Mouse (Mus musculus): Measurements from ENCODE around the gene Slc43a2. TPM values are rescaled to one million over a fixed set of nuclear protein-coding genes. Genes with fewer than 3 reads are reported as not detected.

Gene Slc43a2
- total RNA-seq, 2 experiments from 2014 or later = 53.0 to 61.5 TPM

DNA sequence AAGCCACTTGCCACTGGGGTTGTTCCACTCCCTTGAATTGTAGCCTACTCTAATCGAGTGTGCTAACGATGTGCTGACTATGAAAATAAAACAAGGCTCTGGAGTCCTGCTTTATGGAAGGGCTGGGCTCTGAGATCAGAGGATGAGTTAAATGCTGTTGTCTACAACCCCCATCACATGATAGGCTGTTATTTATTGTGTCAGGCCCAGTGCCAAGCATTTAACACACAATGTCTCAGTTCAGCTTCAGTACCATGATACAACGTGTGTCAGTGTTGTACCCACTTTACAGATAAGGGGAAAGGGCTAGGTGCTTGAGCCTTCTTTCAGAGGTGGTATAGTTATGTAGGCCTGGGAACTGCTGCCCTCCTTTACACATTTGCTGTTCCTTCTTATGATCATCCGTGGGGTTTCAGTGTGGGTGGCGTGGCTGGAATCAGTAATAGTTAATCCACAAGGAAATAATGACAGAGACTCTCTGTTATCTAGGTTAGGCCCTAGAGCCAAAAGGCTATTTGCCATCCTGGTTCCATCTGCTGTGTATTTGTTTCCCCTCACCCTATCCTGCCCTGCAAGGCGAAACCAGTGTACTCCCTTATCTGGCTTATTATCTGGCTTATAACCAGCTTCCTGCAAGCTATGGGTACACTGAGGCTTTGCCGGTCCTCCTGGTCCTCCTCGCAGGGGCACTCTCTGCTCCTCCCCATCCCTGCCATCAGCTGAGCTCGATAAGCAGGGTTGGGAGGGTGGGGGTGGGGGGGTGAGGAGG is 36.0 kb downstream of the Slc43a2 start:
- intact Hi-C loops (cut with DNase I) = no loop called here
- DNase-seq (ENCODE audit: low spot score in 2 of 2) = no peak

- intact Hi-C loops (cut with DNase I) = no loop called here
- no peak for DNase-seq (ENCODE audit: low spot score in 2 of 2)
These were observed 36.6 kb downstream of the Slc43a2 start for GRCm38 (mm10) chr11:75568115-75568511.

DNA sequence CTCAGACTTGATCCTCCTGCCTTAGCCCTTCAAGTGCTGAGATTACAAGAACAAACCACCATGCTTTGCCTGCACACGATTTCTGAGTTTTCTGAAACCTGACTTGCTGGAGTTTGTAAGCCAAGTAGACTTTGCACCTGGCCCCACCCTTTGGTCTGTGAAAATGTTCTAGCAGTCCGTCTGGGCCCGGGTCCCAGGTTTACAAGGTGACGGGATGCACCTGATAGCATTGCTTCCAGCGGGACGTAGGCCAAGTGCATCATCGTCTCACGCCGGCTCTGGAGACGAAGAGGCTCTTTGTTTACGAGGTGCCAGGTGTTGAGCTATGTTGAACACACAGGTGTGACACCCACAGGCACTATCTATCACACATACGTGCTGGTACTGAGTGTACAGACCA is 37.5 kb downstream of the Slc43a2 start:
- no peak for DNase-seq (ENCODE audit: low spot score in 2 of 2)
- intact Hi-C loops (cut with DNase I) = no loop called here

DNA sequence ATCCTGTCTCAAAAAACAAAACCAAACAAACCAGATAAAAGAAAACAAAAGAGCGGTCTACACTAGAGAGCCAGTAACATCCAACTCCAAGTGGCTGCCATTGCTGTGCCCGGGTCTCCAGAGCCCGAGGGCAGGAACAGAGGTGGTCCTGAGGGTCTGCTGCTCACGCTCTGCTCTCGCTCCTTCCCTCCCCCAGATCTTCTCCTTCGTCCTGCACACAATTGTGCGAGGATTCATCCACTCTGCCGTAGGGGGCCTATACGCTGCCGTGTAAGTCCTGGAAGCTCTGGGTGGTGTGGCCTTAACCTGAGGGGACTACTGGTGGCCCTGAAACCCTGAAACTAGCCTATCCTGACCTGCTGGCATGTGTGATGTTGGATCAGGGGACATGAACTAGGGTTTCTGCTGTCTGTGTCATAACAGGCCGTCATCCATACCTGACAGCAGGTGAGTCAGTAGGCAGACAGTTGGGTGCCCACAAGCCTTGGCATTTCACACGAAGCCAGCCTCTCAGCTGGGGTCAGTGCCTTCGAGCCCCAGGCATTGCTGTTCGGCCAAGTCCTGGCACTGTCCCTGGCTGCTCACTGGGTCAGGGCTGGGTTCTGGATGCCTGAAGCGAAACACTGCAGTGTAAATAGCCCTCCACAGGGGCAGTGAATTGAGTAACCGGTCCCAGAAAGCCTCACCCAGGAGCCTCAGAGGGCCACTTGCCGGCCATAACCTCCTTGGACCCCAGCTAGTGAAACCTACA is 39.1 kb downstream of the Slc43a2 start:
- intact Hi-C loops (cut with DNase I) = no loop called here
- DNase-seq (ENCODE audit: low spot score in 2 of 2) = no peak

DNA sequence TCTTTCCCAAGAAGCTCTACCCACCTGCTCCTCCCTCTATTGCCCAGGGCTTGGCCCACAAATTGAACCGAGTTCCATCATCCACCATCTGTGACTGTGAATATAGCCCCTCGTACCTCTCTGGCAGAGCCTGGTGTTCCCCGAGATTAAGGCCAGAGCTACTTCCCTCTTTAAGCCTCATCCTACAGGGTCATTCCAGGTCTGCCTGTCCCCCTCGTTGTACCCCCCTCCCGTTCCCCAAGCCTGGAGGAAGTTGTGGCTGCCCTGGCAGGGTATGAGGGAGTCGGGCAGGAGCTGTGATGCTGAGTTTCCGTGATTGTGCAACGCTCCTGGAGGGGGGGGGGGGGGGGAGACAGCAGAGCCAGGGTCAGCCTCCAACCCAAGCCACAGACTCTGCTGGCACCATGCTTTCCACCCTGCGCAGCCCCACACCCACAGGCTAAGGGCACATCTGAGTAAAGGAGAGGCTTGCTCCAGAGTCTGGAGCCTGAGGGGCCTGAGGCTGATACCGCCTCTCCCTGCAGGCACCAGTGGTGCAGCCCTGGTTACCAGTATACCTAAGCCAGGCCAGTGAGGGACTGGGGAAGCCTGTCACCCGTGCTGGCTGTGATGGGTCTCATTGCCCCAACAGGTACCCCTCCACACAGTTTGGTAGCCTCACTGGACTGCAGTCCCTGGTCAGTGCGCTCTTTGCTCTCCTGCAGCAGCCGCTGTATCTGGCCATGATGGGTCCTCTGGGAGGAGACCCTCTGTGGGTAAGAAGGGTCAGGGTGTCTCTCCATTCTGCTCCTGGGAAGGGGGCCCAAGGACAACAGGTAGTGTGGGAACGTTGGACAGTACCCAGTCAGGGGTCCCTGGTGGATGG is 39.9 kb downstream of the Slc43a2 start:
- DNase-seq (ENCODE audit: low spot score in 2 of 2) = no peak
- intact Hi-C loops (cut with DNase I) = no loop called here

DNA sequence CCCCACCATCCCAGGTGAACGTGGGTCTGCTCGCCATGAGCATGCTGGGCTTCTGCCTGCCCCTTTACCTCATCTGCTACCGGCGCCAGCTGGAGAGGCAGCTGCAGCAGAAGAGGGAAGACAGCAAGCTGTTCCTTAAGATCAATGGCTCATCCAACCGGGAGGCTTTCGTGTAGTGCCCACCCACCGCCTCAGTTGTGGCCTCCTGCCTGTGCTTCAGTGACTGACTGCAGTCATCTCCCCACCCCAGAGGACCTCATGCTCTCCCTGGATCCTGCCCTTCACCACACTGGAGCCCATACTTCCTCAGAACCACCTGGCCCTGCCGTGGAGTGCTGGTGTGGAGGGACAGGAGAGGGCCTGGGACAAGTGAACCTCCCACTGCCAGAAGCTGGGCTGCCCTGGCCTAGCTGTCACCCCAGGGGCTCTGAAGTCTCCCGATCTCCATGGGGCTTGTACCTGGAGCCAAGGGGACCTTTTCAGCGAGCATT is 40.9 kb downstream of the Slc43a2 start:
- DNase-seq (ENCODE audit: low spot score in 2 of 2) = peak in 1 of 2 experiments; percentile 42
- intact Hi-C loops (cut with DNase I) = no loop called here

GRCm38 (mm10) chr11:75572854-75573650 is 41.6 kb downstream of the Slc43a2 start:
- DNase-seq (ENCODE audit: low spot score in 2 of 2) = peak; percentile 94 to 96
- intact Hi-C loops (cut with DNase I) = loop anchor here (1.0 kb wide), 1 partner anchor 43 kb away; no protein-coding TSS in a partner anchor

GRCm38 (mm10) chr11:75574378-75575123 is 43.1 kb downstream of the Slc43a2 start:
- DNase-seq (ENCODE audit: low spot score in 2 of 2) = no peak
- intact Hi-C loops (cut with DNase I) = no loop called here

DNA sequence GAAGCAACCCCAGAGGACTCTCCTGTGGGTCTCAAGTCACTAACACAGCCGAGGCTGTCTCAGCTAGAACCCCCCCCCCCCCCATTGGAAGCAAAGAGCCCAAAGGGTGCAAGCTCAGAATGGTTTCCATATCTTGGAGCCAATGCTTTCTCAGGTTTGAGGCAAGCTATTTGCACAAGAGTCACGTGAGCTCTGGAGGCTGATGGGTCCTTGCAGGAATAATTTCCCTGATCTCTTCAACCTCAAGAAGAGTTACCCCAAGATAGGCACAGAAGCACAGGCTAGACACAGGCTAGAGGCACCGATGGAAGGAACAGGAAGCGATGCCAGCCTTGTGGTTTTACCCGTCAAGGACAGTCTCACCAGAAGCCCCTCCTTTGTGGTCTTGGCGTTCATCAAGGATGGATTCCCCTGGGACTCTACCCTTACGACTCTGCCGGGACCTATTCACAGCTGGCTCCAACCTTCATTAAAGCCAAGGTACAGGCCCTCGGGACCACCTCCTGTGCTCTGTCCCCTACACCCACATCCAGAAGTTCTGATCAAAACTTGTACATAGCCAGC is 44.1 kb downstream of the Slc43a2 start:
- no peak for DNase-seq (ENCODE audit: low spot score in 2 of 2)
- intact Hi-C loops (cut with DNase I) = no loop called here

DNA sequence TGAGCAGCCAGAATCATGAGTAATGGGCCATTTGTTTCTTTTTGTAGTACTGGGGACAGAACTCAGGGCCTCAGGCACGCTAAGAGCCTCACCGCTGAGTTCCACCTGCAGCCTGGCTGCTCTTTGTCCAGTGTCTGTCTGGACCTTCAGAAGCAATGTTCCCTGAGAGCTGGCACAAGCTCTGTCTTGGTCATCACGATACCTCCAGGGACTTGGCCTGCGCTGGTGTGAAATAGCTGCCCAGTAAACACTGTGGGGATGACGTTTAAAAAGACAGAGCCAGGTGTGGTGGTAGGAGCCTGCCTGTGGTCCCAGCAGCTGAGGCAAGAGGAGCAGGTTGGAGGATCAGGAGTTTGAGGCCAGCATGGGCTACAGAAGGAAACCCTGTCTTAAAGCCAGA is 47.1 kb downstream of the Slc43a2 start:
- intact Hi-C loops (cut with DNase I) = no loop called here
- DNase-seq (ENCODE audit: low spot score in 2 of 2) = no peak

DNA sequence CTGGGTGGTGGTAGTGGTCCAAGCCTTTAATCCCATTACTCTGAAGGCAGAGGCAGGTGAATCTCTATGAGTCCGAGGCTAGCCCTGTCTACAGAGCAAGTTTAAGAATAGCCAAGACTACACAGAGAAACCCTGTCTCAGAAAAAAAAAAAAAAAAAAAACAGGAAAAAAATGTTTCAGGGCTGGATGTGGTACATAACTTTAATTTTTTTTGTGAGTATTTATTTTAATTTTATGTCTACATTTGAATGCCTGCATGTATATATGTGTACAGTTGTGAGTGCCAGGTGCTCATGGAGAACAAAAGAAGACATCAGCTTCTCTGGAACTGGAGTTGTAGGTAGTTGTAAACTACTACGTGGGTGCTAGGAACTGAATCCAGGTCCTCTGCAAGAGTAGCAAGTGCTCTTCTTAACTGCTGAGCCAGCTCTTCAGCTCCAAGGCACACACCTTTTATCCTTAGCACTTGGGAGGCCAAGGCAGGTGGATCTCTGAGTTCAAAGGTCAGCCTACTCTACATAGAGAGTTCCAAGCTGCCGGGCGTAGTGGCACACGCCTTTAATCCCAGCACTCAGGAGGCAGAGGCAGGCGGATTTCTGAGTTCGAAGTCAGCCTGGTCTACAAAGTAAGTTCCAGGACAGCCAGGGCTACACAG is 50.1 kb downstream of the Slc43a2 start:
- no peak for DNase-seq (ENCODE audit: low spot score in 2 of 2)
- intact Hi-C loops (cut with DNase I) = no loop called here

DNA sequence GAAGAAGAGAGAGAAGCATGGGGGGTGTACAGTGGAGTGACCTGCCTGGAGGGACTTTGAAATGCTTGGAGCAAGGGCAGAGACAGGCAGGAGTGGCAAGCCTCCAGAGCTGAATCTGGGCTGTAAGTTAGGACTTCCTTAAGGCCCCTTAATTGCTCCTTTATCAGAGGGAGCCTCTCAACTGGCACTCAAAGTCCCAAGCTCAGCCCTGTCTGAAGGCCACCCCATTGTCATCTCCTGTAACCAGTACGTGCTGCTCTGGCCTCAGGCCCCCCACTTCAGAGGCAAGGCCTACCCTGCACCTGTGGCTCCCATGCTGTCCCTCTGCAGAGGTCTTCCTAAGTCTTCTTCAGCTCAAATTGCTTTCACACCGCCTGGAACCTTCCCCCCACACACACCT is 52.0 kb downstream of the Slc43a2 start:
- intact Hi-C loops (cut with DNase I) = no loop called here
- no peak for DNase-seq (ENCODE audit: low spot score in 2 of 2)

GRCm38 (mm10) chr11:75585061-75585460 is 53.6 kb downstream of the Slc43a2 start:
- intact Hi-C loops (cut with DNase I) = no loop called here

GRCm38 (mm10) chr11:75585978-75586377 is 54.5 kb downstream of the Slc43a2 start:
- intact Hi-C loops (cut with DNase I) = no loop called here
- DNase-seq (ENCODE audit: low spot score in 2 of 2) = no peak

More at GRCm38 (mm10) chr11:75585061-75585460, 53.6 kb downstream of the Slc43a2 start:
- DNase-seq (ENCODE audit: low spot score in 2 of 2) = no peak

GRCm38 (mm10) chr11:75586963-75587362 is 55.5 kb downstream of the Slc43a2 start:
- intact Hi-C loops (cut with DNase I) = no loop called here
- no peak for DNase-seq (ENCODE audit: low spot score in 2 of 2)

DNA sequence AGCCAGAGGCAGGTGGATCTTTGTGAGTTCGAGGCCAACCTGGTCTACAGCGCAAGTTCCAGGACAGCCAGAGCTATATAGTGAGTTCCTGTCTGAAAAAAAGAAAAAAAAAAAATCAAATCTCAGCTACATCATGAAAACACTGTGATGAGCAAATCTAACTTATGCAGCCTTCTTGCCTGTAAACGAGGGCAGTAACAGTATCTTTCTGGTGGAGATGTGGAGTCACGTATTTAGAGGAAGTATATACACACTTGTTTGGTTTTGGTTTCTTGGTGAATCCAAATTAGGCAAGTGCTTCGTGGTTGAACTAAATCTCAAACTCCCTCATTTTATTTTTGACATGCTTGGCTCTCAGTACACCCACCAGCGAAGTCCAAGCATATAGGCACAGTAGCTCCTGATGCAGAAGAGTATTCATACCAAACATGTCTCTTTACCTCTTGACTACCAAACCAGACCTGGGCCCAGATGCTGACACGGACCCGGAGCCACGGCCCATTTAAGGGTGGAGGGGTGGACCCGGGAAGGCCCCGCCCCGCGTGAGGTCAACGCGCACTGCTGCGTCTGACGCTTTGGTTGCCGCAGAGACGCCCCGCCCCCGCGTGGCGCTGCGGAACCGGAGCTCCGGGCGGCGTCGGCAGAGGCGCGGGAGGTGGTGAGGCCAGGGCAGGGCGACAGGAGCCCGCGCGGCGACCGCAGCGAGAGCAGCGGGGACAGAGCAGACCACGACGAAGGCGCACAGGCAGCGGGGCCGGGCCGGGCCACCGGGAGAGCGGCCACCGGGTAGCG is 56.2 kb downstream of the Slc43a2 start, which contains the start of gene Pitpna:
TSS of gene Pitpna (plus strand) at position 605 of the 792 bp plus-strand sequence.
- intact Hi-C loops (cut with DNase I) = no loop called here

More for the DNA sequence above, 56.2 kb downstream of the Slc43a2 start, which contains the start of gene Pitpna:
- peak; percentile 95 to 97 for DNase-seq (ENCODE audit: low spot score in 2 of 2)
